Mouse (Mus musculus) kidney, postnatal 4 days (tissue): ENCODE measurements around the gene Adm2.

Experiments used
- DNase-seq, 2 experiments: peaks; one replicate each; pipeline ENCODE4 v3.0.0; 2021; ENCODE audit warnings: mixed read lengths in 2 of 2

Gene Adm2

DNA sequence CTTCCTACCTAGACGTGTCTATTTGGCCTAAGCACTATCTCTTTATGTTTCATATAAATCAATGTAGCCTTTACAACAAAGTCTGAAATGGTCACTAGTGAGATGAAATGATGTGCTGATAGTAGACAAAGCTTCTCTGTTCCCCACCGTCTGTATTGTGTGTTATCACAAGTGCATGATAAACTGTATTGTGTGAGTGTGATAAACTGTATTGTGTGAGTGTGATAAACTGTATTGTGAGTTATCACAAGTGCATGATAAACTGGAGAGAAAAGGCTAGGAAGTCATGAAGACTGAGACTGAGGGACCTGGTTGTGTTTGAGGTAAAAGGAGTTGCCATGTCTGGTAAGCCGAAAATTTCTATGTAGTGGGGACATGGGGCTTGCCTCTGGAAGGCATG lies 36.3 kb downstream of the Adm2 start:
- DNase-seq, result no peak

DNA sequence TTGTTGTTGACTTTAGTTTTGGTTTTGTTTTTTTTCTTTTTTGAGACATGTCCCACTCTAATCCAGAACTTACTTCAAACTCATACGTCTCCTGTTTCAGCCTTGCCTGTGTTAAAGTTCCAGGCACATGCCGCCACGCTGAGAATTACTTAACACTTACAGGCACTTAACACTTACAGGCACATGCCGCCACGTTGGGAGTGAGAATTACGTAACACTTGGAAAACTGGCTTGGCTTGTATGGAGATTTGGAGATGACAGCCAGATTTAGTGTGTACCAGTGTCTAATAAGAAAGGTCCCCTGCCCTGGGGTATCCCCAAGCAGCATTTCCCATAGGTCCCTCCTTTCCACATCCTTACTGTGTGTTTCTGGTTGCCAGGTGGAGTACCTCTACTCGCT lies 40.5 kb downstream of the Adm2 start:
- DNase-seq, result no peak

DNA sequence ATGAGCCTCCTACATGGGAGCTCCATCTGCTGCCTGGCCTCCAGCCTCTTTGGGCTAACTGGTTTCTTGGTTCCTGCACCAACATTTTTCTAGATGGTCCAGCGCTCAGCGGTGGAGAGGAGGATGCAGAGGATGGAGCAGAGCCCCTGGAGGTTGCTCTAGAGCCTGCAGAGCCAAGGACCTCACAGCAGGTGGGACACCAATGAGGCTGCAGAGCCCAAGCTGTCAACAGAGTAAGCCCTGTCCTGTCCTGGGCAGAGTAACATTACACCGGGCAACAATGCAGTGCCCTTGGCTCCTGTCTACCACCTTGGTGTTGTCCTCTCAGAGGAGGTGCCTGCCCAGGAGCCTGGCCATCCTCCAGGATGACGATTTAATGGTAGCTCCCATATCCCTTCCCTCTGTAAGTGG lies 42.6 kb downstream of the Adm2 start:
- DNase-seq, result no peak

DNA sequence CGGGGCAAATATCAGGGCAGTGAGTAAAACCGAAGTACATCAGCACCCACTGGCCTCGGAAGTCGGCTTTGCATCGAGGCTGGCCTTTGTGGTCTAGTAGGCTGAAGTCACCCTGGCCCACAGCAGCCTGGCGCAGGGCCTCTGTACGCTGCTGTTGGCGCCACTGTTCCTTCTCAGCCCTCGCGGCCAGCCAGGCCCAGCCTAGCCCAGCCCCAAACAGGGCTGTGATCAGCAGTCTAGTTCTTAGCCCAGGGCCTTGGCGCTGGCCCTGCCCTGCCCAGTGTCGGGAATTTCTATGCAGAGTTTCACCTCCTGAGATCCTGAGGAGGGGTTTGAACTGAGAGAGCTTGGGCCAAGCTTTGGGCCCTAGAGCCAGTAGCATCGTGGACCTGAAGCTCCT lies 49.5 kb downstream of the Adm2 start:
- DNase-seq, result no peak

DNA sequence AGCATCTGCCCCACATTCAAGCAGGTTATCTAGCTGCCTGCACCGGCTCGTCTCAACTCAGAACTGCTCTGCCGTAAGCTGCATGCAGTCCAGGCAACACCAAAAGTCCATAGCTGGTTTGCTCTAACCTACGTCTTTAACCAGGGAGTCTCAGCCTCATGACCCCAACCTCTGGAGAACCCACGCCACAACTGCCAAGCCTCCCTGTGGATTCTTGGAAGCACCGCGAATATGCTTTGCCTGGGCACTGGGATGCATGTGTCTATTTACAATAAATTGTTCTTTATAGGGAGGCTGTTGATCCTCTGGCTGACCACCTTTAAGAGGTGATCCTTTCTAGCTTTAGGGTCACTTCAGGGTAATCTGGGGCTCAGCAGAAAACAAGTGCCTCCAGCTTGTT lies 50.0 kb downstream of the Adm2 start:
- no peak for DNase-seq

DNA sequence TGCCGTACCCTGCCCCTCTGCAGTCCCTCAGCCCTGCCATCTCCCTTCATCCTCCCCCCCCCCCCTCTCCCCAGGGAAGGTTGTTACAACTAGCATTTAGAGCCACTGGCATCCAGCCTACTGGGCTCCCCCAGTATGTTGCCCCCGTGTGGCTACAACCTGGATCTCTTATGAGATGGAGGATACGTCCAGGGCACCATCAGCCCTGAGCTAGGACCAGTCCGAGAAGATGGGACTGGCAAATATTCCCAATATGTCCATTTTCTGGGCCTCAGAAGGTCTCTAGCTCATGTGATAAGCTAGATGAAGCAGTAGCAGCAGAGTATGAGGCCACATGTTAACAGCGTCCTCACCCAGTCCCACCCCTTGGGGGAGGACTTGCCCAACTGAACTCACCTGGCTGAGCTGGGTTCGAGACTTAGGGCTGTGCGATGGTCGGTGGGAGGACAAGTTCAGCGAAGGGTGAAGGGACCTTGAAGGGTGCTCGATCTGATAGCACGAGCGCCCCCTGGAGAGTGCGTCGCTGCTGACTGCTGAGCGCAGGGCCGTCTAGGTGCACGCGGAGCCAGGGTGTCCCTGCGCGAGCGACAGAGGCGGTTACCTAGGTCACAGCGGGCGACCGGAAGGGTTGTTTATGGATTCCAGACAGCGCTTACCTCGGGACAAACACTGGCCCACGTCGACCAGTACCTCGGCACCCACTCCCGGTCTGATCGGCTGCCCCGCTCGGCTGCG lies 50.7 kb downstream of the Adm2 start:
- peak; percentile 92 to 95 for DNase-seq

DNA sequence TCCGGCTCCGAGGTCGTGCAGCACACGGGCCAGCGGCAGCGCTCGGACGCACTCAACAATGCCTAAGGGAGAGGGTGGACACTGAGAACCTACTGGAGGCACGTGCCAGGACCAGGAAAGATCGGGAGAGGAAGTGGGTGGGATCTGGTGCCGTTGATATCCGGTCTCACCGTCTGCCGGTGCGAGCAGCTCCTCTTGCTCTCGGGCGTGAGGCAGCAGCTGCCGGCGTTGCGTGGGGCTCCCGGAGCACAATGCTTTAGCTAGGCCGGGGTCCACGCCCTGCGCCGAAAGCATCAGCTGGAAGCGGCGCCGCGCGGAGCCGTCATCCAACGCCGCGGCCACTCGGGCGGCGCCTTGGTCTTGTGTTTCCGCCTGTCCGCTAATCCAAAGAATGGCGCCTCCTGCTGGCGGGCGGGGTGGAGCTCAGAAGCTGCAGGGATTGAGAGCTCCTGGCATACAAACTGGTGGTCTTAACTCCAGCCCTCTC lies 51.3 kb downstream of the Adm2 start, which contains the start of gene Sco2:
Sco2 (minus strand) TSS at position 85 of the 487 bp plus-strand sequence.
- DNase-seq, result peak; percentile 98
